Mouse (Mus musculus): ENCODE data around the gene Vsx1. TPM values are rescaled to one million over a fixed set of nuclear protein-coding genes. Genes with fewer than 3 reads are reported as not detected.

Vsx1 gene
- polyA plus RNA-seq (2012; fragmentation: generic; extraction: Trizol): not detected

GRCm38 (mm10) chr2:150689223-150689800 lies at the start of gene Vsx1:
Vsx1 (minus strand) TSS chr2:150689360.

GRCm38 (mm10) chr2:150667820-150668766 lies 21.1 kb downstream of the Vsx1 start, which contains the start of gene Acss1:
Acss1 (minus strand) TSS chr2:150668500.

Other genes with a start within 250 kb of the Vsx1 start
- gene Zfp442, start 237.9 kb downstream of the Vsx1 start, polyA plus RNA-seq (2012; fragmentation: generic; extraction: Trizol): under 1 TPM; 0.01 to 0.21 TPM
- under 1 TPM; 0.04 to 0.41 TPM for gene Zfp345, start 204.3 kb downstream of the Vsx1 start, polyA plus RNA-seq (2012; fragmentation: generic; extraction: Trizol)
- gene Cst7, start 118.9 kb downstream of the Vsx1 start, polyA plus RNA-seq (2012; fragmentation: generic; extraction: Trizol): not detected
- 10 to 100 TPM in 1 of 2 experiments, 1 to 10 TPM in 1; 2.5 to 15.7 TPM for gene Apmap, start 80.8 kb downstream of the Vsx1 start, polyA plus RNA-seq (2012; fragmentation: generic; extraction: Trizol)
- gene Acss1, start 20.9 kb downstream of the Vsx1 start, polyA plus RNA-seq (2012; fragmentation: generic; extraction: Trizol): not detected
- 1 to 10 TPM; 8.2 to 9.0 TPM for gene Entpd6, start 59.7 kb upstream of the Vsx1 start, polyA plus RNA-seq (2012; fragmentation: generic; extraction: Trizol)
- gene Pygb, start 97.4 kb upstream of the Vsx1 start, polyA plus RNA-seq (2012; fragmentation: generic; extraction: Trizol): 10 to 100 TPM; 17.5 to 58.5 TPM
- 10 to 100 TPM; 54.2 to 67.4 TPM for gene Abhd12, start 215.4 kb upstream of the Vsx1 start, polyA plus RNA-seq (2012; fragmentation: generic; extraction: Trizol)
- 1 to 10 TPM; 5.8 to 6.9 TPM for gene Gins1, start 216.0 kb upstream of the Vsx1 start, polyA plus RNA-seq (2012; fragmentation: generic; extraction: Trizol)

Data from C3H10T1/2 (cell line).